Mouse (Mus musculus) lung, embryonic 14.5 days (tissue): ENCODE measurements at regions not wholly inside any gene's neighbourhood (a gene's known extent, or its start where the extent isn't known, plus 50 kb on each side); places are given as distances from the start of the nearest gene placed in this dataset.

ENCODE experiments used
- ATAC-seq: fragments of 200-750 bp; cut with Nextera tagmentation; 2 replicates; pipeline ENCODE4 v1.8.0; 2017; ENCODE audit warnings: mild to moderate bottlenecking, moderate TSS enrichment, moderate library complexity; ENCODE audit not compliant: insufficient read depth
- DNase-seq: peaks from one replicate; pipeline ENCODE4 v3.0.0-alpha.2; 2015
- H3K27ac ChIP-seq: fragments of 300-500 bp; sonication (generic); 2 replicates; pipeline ENCODE4 v1.5.1; 2014; ENCODE audit warnings: low read depth, mild to moderate bottlenecking, moderate library complexity
- H3K27me3 ChIP-seq: fragments of 300-500 bp; sonication (generic); 2 replicates; pipeline ENCODE4 v1.6.1; 2014; ENCODE audit warnings: low read length, control low read depth; ENCODE audit not compliant: insufficient read depth
- H3K36me3 ChIP-seq: fragments of 300-500 bp; sonication (generic); 2 replicates; pipeline ENCODE4 v1.6.1; 2014; ENCODE audit warnings: control low read depth; ENCODE audit not compliant: insufficient read depth
- H3K4me1 ChIP-seq: fragments of 300-500 bp; sonication (generic); 2 replicates; pipeline ENCODE4 v1.6.1; 2014; ENCODE audit warnings: antibody characterized with exemption, control low read depth; ENCODE audit not compliant: insufficient read depth
- H3K4me2 ChIP-seq: fragments of 300-500 bp; sonication (generic); 2 replicates; pipeline ENCODE4 v1.6.1; 2014; ENCODE audit warnings: mild to moderate bottlenecking
- H3K4me3 ChIP-seq: fragments of 300-500 bp; sonication (generic); 2 replicates; pipeline ENCODE4 v1.5.1; 2014; ENCODE audit warnings: low read depth, low read length
- H3K9ac ChIP-seq: fragments of 300-500 bp; sonication (generic); 2 replicates; pipeline ENCODE4 v1.6.1; 2014
- H3K9me3 ChIP-seq: fragments of 300-500 bp; sonication (generic); 2 replicates; pipeline ENCODE4 v1.6.1; 2016; ENCODE audit warnings: low read depth, low read length, control low read depth
- CTCF ChIP-seq: IDR thresholded peaks from 2 replicates; pipeline ENCODE4 v1.5.1; 2016; ENCODE audit warnings: antibody characterized with exemption, low read depth
- WGBS: fragments of 180-500 bp; shearing (Covaris S2); extraction: QIAGEN DNeasy Blood & Tissue Kit; methylation state at CpG from one replicate; pipeline ENCODE4 v1.1.7; 2014; 5-methylcytosine and 5-hydroxymethylcytosine counted together

DNA sequence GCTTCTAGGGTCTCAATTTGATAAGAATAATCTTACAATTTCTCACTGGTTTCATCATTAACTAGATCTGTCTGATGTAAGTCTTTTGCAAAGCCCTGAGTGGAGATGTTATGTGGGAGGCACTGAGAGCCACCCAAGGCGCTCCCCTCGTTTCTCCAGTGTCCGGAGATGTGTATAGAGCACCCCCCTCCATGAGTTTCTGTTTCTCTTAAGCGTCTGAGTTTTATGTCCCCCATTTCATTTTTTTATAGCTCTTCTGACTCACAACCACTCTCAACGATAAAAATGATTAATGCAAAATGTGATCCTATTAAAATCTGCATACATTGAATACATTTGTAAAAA is 179.5 kb upstream of the Pkdcc start:
- H3K4me1 ChIP-seq, result no peaks in the 10 kb centered on the region
- DNase-seq, result no peak
- TF ChIP-seq CTCF, result no peak
- H3K4me2 ChIP-seq, result no peak overlapping the region
- no peaks in the 10 kb centered on the region for H3K27me3 ChIP-seq
- WGBS, result 43% methylated on average over 5 of the region's 5 CpGs
- no peaks in the 10 kb centered on the region for H3K36me3 ChIP-seq
- no peak overlapping the region for H3K9ac ChIP-seq
- peak; percentile 66; the same call in 1 of the 2 replicates for ATAC-seq
- no peak overlapping the region for H3K4me3 ChIP-seq
- peak overlapping the region; percentile 19; the same call in 1 of the 2 replicates for H3K27ac ChIP-seq
- no peaks in the 10 kb centered on the region for H3K9me3 ChIP-seq

- Histone ChIP-seq H3K9ac (no peak overlapping the region), H3K27me3 (no peaks in the 10 kb centered on the region), H3K36me3 (no peaks in the 10 kb centered on the region), H3K27ac (no peak overlapping the region), H3K4me2 (no peak overlapping the region), H3K4me1 (0 out of 2 replicates have a peak, but pooled peaks cover 5% of the 10 kb centered on the region), H3K9me3 (no peaks in the 10 kb centered on the region), H3K4me3 (no peak overlapping the region)
- DNase-seq, result no peak
- no peak for ATAC-seq
- 93% methylated on average over 3 of the region's 3 CpGs for WGBS
- TF ChIP-seq CTCF, result no peak
Measured at GRCm38 (mm10) chr17:83039563-83039962, 175.5 kb upstream of the Pkdcc start.

DNA sequence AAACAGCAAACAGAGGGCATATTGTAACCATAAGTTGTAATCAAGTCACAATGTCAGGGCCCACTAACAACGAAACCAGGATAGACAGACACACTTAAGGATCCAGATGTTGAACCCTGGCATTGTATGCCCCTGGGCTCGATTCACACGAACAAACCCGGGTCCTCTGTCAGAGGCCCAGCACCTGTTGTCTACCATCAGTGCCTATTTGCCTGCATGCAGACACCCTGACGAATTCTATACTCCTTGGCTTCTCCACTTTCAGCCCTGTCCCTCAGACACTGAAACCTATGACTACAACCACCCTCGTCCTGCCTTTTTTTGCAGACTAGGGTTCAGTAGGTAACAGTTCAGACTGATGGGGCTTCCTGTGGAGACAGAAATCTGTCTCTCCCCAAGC is 170.6 kb upstream of the Pkdcc start:
- H3K27me3 ChIP-seq, result no peaks in the 10 kb centered on the region
- WGBS, result 64% methylated on average over 6 of the region's 6 CpGs
- H3K4me2 ChIP-seq, result 0 out of 2 replicates have a peak overlapping the region, but pooled peaks have one; percentile 5
- peaks cover 10% of the 10 kb centered on the region; the same call in 1 of the 2 replicates for H3K4me1 ChIP-seq
- no peaks in the 10 kb centered on the region for H3K9me3 ChIP-seq
- H3K36me3 ChIP-seq, result no peaks in the 10 kb centered on the region
- no peak overlapping the region for H3K9ac ChIP-seq
- no peak for TF ChIP-seq CTCF
- ATAC-seq (no peak), DNase-seq (no peak)
- no peak overlapping the region for H3K4me3 ChIP-seq
- no peak overlapping the region for H3K27ac ChIP-seq

DNA sequence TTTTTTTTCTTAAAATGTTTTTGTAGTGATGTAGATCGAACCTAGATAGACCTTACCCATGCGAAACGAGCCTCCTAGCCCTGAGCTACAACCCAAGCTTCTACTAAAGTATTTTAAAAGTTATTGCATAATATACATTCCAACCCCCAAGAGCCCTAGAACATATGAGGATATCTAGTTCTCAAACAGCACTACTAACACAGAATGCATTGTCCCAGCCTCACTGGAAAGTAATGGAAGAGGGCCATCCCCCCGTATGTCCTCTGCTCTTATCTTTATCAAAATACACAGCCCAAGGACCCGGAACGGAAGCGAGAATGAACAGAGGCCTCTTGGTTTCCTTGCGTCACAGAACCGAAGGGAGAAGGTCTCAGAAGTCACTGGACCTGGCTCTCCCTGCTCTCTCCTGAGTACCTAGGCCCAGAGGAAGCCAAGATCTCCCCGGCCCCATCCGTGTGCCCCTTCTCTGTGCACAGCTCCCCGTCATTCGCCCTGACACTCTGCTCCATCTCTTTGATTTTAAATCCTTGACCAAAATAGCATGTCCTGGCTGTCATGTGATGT is 165.0 kb upstream of the Pkdcc start:
- no peak overlapping the region for H3K9ac ChIP-seq
- H3K4me2 ChIP-seq, result no peak overlapping the region
- TF ChIP-seq CTCF, result no peak
- peak; percentile 53; the same call in 1 of the 2 replicates for ATAC-seq
- H3K27ac ChIP-seq, result peak overlapping the region; percentile 4; the same call in 1 of the 2 replicates
- no peak overlapping the region for H3K4me3 ChIP-seq
- H3K27me3 ChIP-seq, result no peaks in the 10 kb centered on the region
- H3K36me3 ChIP-seq, result no peaks in the 10 kb centered on the region
- WGBS, result 37% methylated on average over 13 of the region's 13 CpGs
- peaks cover 10% of the 10 kb centered on the region; the same call in 1 of the 2 replicates for H3K4me1 ChIP-seq
- H3K9me3 ChIP-seq, result no peaks in the 10 kb centered on the region
- DNase-seq, result peak; percentile 50

DNA sequence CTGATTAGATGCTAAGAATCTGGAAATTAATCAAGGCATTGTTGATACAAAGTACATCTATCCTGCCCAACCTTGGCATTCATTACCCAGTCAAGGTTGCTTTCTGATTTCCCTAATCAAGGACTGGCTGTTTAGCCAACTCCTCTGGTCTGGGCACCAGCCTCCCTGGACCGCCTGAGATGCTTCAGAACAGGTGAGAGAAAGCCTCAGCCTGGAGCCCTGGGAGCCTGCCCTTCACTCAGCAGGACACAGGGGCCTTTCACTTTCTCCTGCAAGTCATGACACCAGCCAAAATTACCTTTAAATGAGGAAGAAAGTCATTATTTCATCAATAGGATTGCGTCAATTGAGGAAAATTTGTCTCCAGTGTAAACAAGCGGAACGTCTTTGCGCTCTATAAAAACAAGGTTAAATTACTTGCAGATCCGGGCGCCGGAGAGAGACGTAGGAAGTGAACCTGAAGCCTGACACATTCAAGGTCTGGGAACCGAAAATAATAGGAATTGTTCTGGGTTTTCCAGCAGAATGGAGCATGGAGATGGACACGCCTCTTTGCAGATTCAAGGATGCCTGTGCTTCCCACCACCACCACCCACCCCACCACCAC is 164.4 kb upstream of the Pkdcc start:
- Histone ChIP-seq H3K36me3 (no peaks in the 10 kb centered on the region), H3K4me1 (peaks cover 10% of the 10 kb centered on the region; the same call in 1 of the 2 replicates), H3K9ac (no peak overlapping the region), H3K9me3 (no peaks in the 10 kb centered on the region), H3K27ac (peak overlapping the region; percentile 4; the same call in 1 of the 2 replicates), H3K27me3 (no peaks in the 10 kb centered on the region), H3K4me2 (no peak overlapping the region), H3K4me3 (no peak overlapping the region)
- TF ChIP-seq CTCF, result no peak
- DNase-seq (no peak), ATAC-seq (no peak)
- 74% methylated on average over 11 of the region's 11 CpGs for WGBS

GRCm38 (mm10) chr17:83052613-83053140 is 162.4 kb upstream of the Pkdcc start:
- no peak overlapping the region for H3K4me3 ChIP-seq
- no peaks in the 10 kb centered on the region for H3K27me3 ChIP-seq

DNA sequence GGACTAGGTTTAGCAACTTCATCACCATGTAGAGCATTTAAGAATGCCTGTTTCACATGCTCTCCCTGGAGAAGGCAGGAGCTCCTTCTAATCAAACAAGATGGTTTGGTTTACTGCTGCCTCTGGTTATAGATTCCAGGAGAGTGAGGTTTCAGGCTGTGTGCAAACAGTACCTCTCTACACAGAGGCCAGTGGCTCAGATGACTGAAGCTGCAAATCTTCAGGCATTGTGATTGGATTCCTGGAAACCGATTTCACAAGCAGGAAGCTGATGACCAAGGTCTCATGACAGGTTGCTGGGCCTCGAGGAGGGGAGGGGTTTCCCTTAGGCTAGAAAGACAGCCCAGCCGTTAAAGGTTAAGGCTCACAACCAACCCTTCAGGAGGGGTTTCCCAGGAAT is 157.3 kb upstream of the Pkdcc start:
- WGBS, result 26% methylated on average over 3 of the region's 3 CpGs

More at GRCm38 (mm10) chr17:83052613-83053140, 162.4 kb upstream of the Pkdcc start:
- H3K4me1 ChIP-seq, result peaks cover 10% of the 10 kb centered on the region; the same call in 1 of the 2 replicates
- 57% methylated on average over 6 of the region's 6 CpGs for WGBS
- DNase-seq (no peak), ATAC-seq (no peak)
- H3K9ac ChIP-seq, result no peak overlapping the region
- H3K9me3 ChIP-seq, result no peaks in the 10 kb centered on the region
- H3K36me3 ChIP-seq, result no peaks in the 10 kb centered on the region
- no peak overlapping the region for H3K4me2 ChIP-seq
- H3K27ac ChIP-seq, result no peak overlapping the region
- TF ChIP-seq CTCF, result no peak

More for the DNA sequence above, 157.3 kb upstream of the Pkdcc start:
- Histone ChIP-seq H3K9ac (no peak overlapping the region), H3K9me3 (no peaks in the 10 kb centered on the region), H3K27ac (no peak overlapping the region), H3K4me1 (no peaks in the 10 kb centered on the region), H3K4me3 (no peak overlapping the region), H3K36me3 (no peaks in the 10 kb centered on the region), H3K4me2 (no peak overlapping the region), H3K27me3 (no peaks in the 10 kb centered on the region)
- DNase-seq (no peak), ATAC-seq (no peak)
- no peak for TF ChIP-seq CTCF
